Mouse (Mus musculus) adrenal gland, adult 18-20 months (tissue): ENCODE results near the gene Cfap97. TPM values are rescaled to one million over a fixed set of nuclear protein-coding genes. Genes with fewer than 3 reads are reported as not detected.
"Not testable (repeated sequence)": the region's sequence is repeated elsewhere in the genome, so short reads cannot be mapped to it uniquely, and the experiment has no call there.

Experiments used
- DNase-seq, 2 experiments: peaks; one replicate each; pipeline ENCODE4 v3.0.0; 2021 to 2022; ENCODE audit warnings: low spot score in 2 of 2
- long read RNA-seq, 2 experiments: library from polyadenylated mRNA; stranded (forward); transcript quantifications; one replicate each; pipeline ENCODE4 v2.0.0; 2021
- total RNA-seq, 2 experiments: library from RNA; stranded (reverse); gene quantifications; 1 replicate in 1 of 2; 2 replicates in 1 of 2; pipeline ENCODE4 v1.2.3; 2021

Gene Cfap97
- total RNA-seq, result 10 to 100 TPM; 12.3 to 15.4 TPM
- long read RNA-seq, experiment 1, full-length matches to known transcripts, result 1 of 5 reads
- long read RNA-seq, experiment 1, partial matches to known transcripts, result 3 of 5 reads
- long read RNA-seq, experiment 1, other reads (novel, unspliced or antisense), result 1 of 5 reads
- long read RNA-seq, experiment 2, full-length matches to known transcripts, result 7 of 14 reads
- long read RNA-seq, experiment 2, partial matches to known transcripts, result 6 of 14 reads
- long read RNA-seq, experiment 2, other reads (novel, unspliced or antisense), result 1 of 14 reads

- DNase-seq, result peak; percentile 57
These were observed at the start of gene Cfap97 for GRCm38 (mm10) chr8:46151202-46152062. Gene Cfap97, plus strand, starts transcription at chr8:46151771.

GRCm38 (mm10) chr8:46103434-46103833 is 48.1 kb upstream of the Cfap97 start:
- DNase-seq, result no peak

GRCm38 (mm10) chr8:46107690-46108089 is 43.9 kb upstream of the Cfap97 start:
- no peak for DNase-seq

GRCm38 (mm10) chr8:46113421-46114170 is 38.0 kb upstream of the Cfap97 start:
- not testable (repeated sequence) for DNase-seq

GRCm38 (mm10) chr8:46117172-46117571 is 34.4 kb upstream of the Cfap97 start:
- DNase-seq, result no peak

GRCm38 (mm10) chr8:46119176-46119575 is 32.4 kb upstream of the Cfap97 start:
- DNase-seq, result no peak

GRCm38 (mm10) chr8:46122498-46122897 is 29.1 kb upstream of the Cfap97 start:
- DNase-seq, result no peak

- no peak for DNase-seq
These were observed 21.1 kb upstream of the Cfap97 start for GRCm38 (mm10) chr8:46130426-46130825.

- DNase-seq, result not testable (repeated sequence)
These were observed 16.0 kb upstream of the Cfap97 start for GRCm38 (mm10) chr8:46135546-46135945.

- no peak for DNase-seq
These were observed 14.2 kb upstream of the Cfap97 start for GRCm38 (mm10) chr8:46137336-46137735.

GRCm38 (mm10) chr8:46137843-46138596 is 13.6 kb upstream of the Cfap97 start:
- DNase-seq, result no peak

- DNase-seq, result no peak
These were observed 11.0 kb upstream of the Cfap97 start for GRCm38 (mm10) chr8:46140376-46141120.

GRCm38 (mm10) chr8:46141688-46142087 is 9.9 kb upstream of the Cfap97 start:
- no peak for DNase-seq

- no peak for DNase-seq
These were observed 9.0 kb upstream of the Cfap97 start for GRCm38 (mm10) chr8:46142498-46143081.

- no peak for DNase-seq
These were observed 8.1 kb upstream of the Cfap97 start for GRCm38 (mm10) chr8:46143470-46143869.

- no peak for DNase-seq
These were observed 7.6 kb upstream of the Cfap97 start for GRCm38 (mm10) chr8:46143924-46144323.

- no peak for DNase-seq
These were observed 5.4 kb upstream of the Cfap97 start for GRCm38 (mm10) chr8:46146173-46146572.

GRCm38 (mm10) chr8:46149306-46149705 is 2.3 kb upstream of the Cfap97 start:
- no peak for DNase-seq

GRCm38 (mm10) chr8:46149782-46150181 is 1.8 kb upstream of the Cfap97 start:
- no peak for DNase-seq
